Mouse (Mus musculus) lung, postnatal 0 days (tissue): ENCODE results near the gene Pou6f1.

Experiments used
- CTCF ChIP-seq: IDR thresholded peaks from 2 replicates; pipeline ENCODE4 v1.5.1; 2016; ENCODE audit warnings: antibody characterized with exemption, mild to moderate bottlenecking
- EP300 ChIP-seq: IDR thresholded peaks from 2 replicates; pipeline ENCODE4 v1.6.1; 2016; ENCODE audit warnings: antibody characterized with exemption, mild to moderate bottlenecking, control low read depth

DNA sequence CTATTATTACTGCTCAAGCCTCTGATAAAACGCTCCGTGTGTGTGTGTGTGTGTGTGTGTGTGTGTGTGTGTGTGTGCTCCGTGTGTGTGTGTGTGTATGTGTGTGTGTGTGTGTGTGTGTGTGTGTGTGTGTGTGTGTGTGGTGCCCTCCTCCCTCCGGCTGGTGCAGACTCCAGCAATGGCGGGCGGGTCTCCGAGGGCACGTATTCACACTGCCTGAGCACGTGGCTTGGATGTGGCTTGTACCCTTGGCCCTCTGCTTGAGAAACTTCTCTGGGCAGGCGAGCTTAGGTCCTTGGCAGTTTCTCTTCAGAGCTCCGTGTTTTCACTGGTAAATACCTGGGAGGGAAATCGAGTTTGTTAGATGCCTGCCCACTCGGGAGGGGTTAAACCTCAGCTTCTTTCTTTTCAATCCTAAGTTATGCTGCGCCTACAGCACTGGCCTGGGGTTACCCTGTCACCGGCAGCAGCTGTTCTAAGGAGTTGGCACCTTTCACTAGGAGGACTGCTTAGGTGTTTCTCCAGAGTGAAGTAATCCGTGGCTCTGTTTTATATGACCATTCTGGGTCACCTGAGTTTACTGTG, 41.5 kb upstream of the Pou6f1 start:
- TF ChIP-seq CTCF, result no peak
- no peak for TF ChIP-seq EP300
